Mouse (Mus musculus): ENCODE results near the gene Dact3.

GRCm38 (mm10) chr7:16904120-16904675 is 29.1 kb downstream of the Dact3 start:
- TF ChIP-seq ZC3H11A (IDR thresholded peaks at IDR 0.05; ENCODE audit: borderline replicate concordance, low read depth, low read length): no peak
- no peak for TF ChIP-seq CHD2 (IDR thresholded peaks at IDR 0.05; ENCODE audit: low read depth, low read length)
